Mouse (Mus musculus): Measurements from ENCODE around the gene Limch1. TPM values are rescaled to one million over a fixed set of nuclear protein-coding genes. Genes with fewer than 3 reads are reported as not detected.

Limch1 gene
- polyA plus RNA-seq (2012; rRNA removed) = 0.54 and 0.61 TPM in 2 replicates

GRCm38 (mm10) chr5:66745390-66745995, at the start of gene Limch1:
Gene Limch1, plus strand, starts transcription at chr5:66745827.

DNA sequence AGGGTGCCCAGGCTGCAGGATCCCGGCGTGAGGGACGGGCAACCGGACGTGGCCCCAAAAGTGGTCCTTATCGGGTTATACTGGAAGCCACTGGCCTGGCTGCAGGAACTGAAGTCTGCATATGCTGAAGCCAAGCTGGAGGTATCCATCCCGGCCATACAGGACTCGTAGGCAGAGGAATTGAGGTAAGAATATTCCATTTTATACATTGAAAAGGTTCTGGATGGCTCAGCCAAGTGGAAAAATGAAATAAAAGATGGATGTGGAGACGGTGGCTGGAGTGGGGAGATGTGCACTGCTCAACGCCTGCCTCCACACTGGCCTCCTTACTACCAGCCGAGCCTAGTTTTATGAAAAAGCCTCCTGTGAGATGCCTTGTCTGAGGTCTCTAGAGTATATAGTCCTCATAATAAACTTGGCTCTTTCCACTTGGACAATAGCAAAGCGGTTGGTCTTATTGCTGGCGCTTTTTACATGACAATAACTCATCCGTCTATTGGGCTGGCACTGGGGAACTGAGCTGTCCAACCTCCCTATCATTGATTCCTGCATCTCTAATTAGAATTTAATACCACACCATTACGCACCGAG, 353.2 kb downstream of the Limch1 start, which contains the start of gene Phox2b:
TSS of gene Phox2b (minus strand) at position 569 of the 591 bp plus-strand sequence.

Other genes with a start within 250 kb of the Limch1 start
- gene Apbb2, start 127.0 kb upstream of the Limch1 start, polyA plus RNA-seq (2012; rRNA removed) = 0.79 and 0.85 TPM in 2 replicates
- 0.96 and 1.6 TPM in 2 replicates for gene Uchl1, start 69.7 kb upstream of the Limch1 start, polyA plus RNA-seq (2012; rRNA removed)